Mouse (Mus musculus): ENCODE data around the gene Fstl5.

Gene Fstl5

GRCm38 (mm10) chr3:76508811-76509210 is 434.7 kb downstream of the Fstl5 start:
- DNase-seq (ENCODE audit: low spot score) = no peak

GRCm38 (mm10) chr3:76567346-76567745 is 493.3 kb downstream of the Fstl5 start:
- DNase-seq (ENCODE audit: low spot score) = no peak

GRCm38 (mm10) chr3:76572478-76572877 is 498.4 kb downstream of the Fstl5 start:
- no peak for DNase-seq (ENCODE audit: low spot score)

GRCm38 (mm10) chr3:76572920-76573541 is 499.0 kb downstream of the Fstl5 start:
- DNase-seq (ENCODE audit: low spot score) = no peak

GRCm38 (mm10) chr3:76593148-76593547 is 519.1 kb downstream of the Fstl5 start:
- DNase-seq (ENCODE audit: low spot score) = no peak

- no peak for DNase-seq (ENCODE audit: low spot score)
These were observed 546.0 kb downstream of the Fstl5 start for GRCm38 (mm10) chr3:76620044-76620443.

- no peak for DNase-seq (ENCODE audit: low spot score)
These were observed 580.2 kb downstream of the Fstl5 start for GRCm38 (mm10) chr3:76654243-76654642.

GRCm38 (mm10) chr3:76670859-76671258 is 596.8 kb downstream of the Fstl5 start:
- no peak for DNase-seq (ENCODE audit: low spot score)

GRCm38 (mm10) chr3:76676006-76676405 is 601.9 kb downstream of the Fstl5 start:
- no peak for DNase-seq (ENCODE audit: low spot score)

- no peak for DNase-seq (ENCODE audit: low spot score)
These were observed 605.9 kb downstream of the Fstl5 start for GRCm38 (mm10) chr3:76679853-76680545.

GRCm38 (mm10) chr3:76680546-76680883 is 606.4 kb downstream of the Fstl5 start:
- DNase-seq (ENCODE audit: low spot score) = no peak

GRCm38 (mm10) chr3:76697134-76697629 is 623.1 kb downstream of the Fstl5 start:
- DNase-seq (ENCODE audit: low spot score) = no peak

GRCm38 (mm10) chr3:76739221-76739620 is 665.2 kb downstream of the Fstl5 start:
- no peak for DNase-seq (ENCODE audit: low spot score)

All from ovary, postnatal 14 days (tissue).